Comparison of ENCODE assay signal across 9 mouse cellular contexts in the genomic region with DNA sequence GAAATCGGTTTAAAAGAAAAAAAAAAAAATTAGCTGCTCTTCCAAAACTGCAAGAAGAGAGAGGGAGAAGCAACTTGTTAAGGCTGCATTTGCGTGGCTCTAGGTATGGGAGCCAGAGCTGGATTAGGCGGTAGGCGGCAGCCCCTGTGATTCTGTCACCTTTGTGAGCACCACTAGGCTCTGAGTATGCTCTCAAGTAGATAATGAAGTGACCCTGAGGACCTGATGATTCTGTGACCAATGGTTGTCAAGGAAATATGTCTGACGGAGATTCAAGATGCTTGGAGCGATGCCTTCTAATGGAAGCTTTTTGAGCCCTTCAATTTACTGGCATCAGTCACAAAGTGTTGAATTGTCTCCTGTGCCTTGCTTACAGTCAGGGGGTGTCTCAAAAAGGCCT.
A peak's percentile ranks its signal among the peaks of the same experiment; 100 is the strongest.
DNase-seq lines count a peak whose midpoint lies in the region; ATAC-seq and TF ChIP-seq lines count a peak whose summit lies in the region.
"Had no signal": no experiment of that assay in that cellular context is flagged by ENCODE, and none has a peak within 500 bp of the region (broad histone marks: within the 10 kb centered on the region; RNA-seq: fewer than 3 reads in every experiment).

No protein-coding gene starts in this region.

- intact Hi-C loops in left cerebral cortex, adult 2 months (cut with DNase I) = loop anchor here (5.0 to 10.0 kb wide), 6 partner anchors 67 to 1009 kb away; a partner anchor contains a TSS
- intact Hi-C loops in left cerebral cortex, postnatal 4 days (cut with DNase I) = loop anchor here (10.0 kb wide), 1 partner anchor 579 kb away; no protein-coding TSS in a partner anchor

- H3K4me2 ChIP-seq in forebrain, embryonic 13.5 days = peak overlapping the region; percentile 80

- H3K27ac ChIP-seq in left cerebral cortex, adult 2 months = peak overlapping the region; percentile 90
- H3K27ac ChIP-seq in forebrain, embryonic 13.5 days = peak overlapping the region; percentile 99
- H3K27ac ChIP-seq in limb, embryonic 10.5 days = peak overlapping the region; percentile 100; the same call in 1 of the 2 replicates
- H3K27ac ChIP-seq in cerebellum, adult 2 months (ENCODE audit: insufficient read depth, low read length) = no peak overlapping the region

- peak overlapping the region; percentile 81 for H3K4me3 ChIP-seq in left cerebral cortex, adult 2 months
- H3K4me3 ChIP-seq in forebrain, embryonic 13.5 days = peak overlapping the region; percentile 97
- H3K4me3 ChIP-seq in limb, embryonic 10.5 days = peak overlapping the region; percentile 91
- no peak overlapping the region for H3K4me3 ChIP-seq in cerebellum, adult 2 months (replicated peaks; ENCODE audit: insufficient read depth, low read depth, low read length)

- TF ChIP-seq POLR2A in cerebellum, adult 2 months (IDR thresholded peaks at IDR 0.05; ENCODE audit: borderline replicate concordance, insufficient read depth, low read length) = no peak

- peaks cover 51% of the 10 kb centered on the region for H3K4me1 ChIP-seq in forebrain, embryonic 13.5 days
- peaks cover 69% of the 10 kb centered on the region for H3K4me1 ChIP-seq in limb, embryonic 10.5 days
- H3K4me1 ChIP-seq in cerebellum, adult 2 months (ENCODE audit: control insufficient read depth, insufficient read depth, low read length) = peaks cover 4% of the 10 kb centered on the region

- no peak for TF ChIP-seq CTCF in left cerebral cortex, adult 2 months (IDR thresholded peaks at IDR 0.05)
- no peak for TF ChIP-seq CTCF in cerebellum, adult 2 months (IDR thresholded peaks at IDR 0.05; ENCODE audit: borderline replicate concordance, insufficient read depth, low read depth, low read length)

- 6% methylated on average over 6 of the region's 6 CpGs for WGBS in forebrain, embryonic 13.5 days
- WGBS in limb, embryonic 10.5 days = 34% methylated on average over 6 of the region's 6 CpGs
- 90% methylated on average over 6 of the region's 6 CpGs for WGBS in cerebellum, adult 2 months

- no peaks in the 10 kb centered on the region for H3K27me3 ChIP-seq in forebrain, embryonic 13.5 days
- H3K27me3 ChIP-seq in limb, embryonic 10.5 days (ENCODE audit: low read depth, poor library complexity, severe bottlenecking) = peaks cover 12% of the 10 kb centered on the region; the same call in 1 of the 2 replicates
- H3K27me3 ChIP-seq in cerebellum, adult 2 months (ENCODE audit: control insufficient read depth, insufficient read depth, low read length) = no peaks in the 10 kb centered on the region

- ATAC-seq in forebrain, embryonic 13.5 days = no peak

- peaks cover 7% of the 10 kb centered on the region; the same call in 1 of the 2 replicates for H3K36me3 ChIP-seq in forebrain, embryonic 13.5 days (ENCODE audit: poor library complexity, severe bottlenecking)
- peaks cover 29% of the 10 kb centered on the region for H3K36me3 ChIP-seq in limb, embryonic 10.5 days

- no peaks in the 10 kb centered on the region for H3K9me3 ChIP-seq in forebrain, embryonic 13.5 days (replicated peaks)
- no peaks in the 10 kb centered on the region for H3K9me3 ChIP-seq in limb, embryonic 10.5 days (replicated peaks)

- peak overlapping the region; percentile 100 for H3K9ac ChIP-seq in forebrain, embryonic 13.5 days

- no peak for DNase-seq in left cerebral cortex, adult 2 months (ENCODE audit: extremely low spot score in 1 of 2, low spot score in 2 of 2)
- no peak for DNase-seq in left cerebral cortex, postnatal 4 days
- no peak for DNase-seq in limb, embryonic 10.5 days (ENCODE audit: low spot score)
- DNase-seq in retina, postnatal 1 day = peak; percentile 40
- DNase-seq in cerebellum, adult 2 months = no peak
- no peak for DNase-seq in frontal cortex, postnatal 36 days (ENCODE audit: low spot score in 2 of 2)
- no peak for DNase-seq in lung, postnatal 14 days
- DNase-seq: layer of hippocampus, postnatal 36 days had no signal
